Mouse (Mus musculus): ENCODE results near the gene Lce3b. TPM values are rescaled to one million over a fixed set of nuclear protein-coding genes. Genes with fewer than 3 reads are reported as not detected.
A peak's percentile ranks its signal among the peaks of the same experiment; 100 is the strongest.

Lce3b gene
- total RNA-seq (2021) = not detected

DNA sequence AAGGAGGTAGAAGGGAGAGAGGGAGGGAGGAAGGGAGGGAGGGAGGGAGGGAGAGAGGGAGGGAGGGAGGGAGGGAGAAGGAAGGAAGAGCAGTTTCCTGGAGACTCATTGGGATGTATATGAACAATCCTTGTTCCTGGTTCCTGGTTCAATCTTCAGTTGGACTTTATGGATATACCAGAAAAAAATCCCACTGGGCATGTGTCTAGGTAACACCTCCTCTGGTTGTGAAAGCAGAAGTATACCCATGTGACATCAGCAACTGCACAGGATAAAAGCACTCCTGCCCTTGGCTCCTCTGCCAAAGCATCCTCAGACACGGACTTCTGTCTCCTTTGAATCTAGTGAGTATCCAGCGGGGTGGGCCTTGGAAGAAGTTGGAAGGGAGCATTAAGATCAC, at the start of gene Lce3b:
Gene Lce3b, plus strand, starts transcription at position 301 of the 400 bp plus-strand sequence.
- intact Hi-C loops (cut with DNase I) = no loop called here
- DNase-seq (ENCODE audit: extremely low spot score in 1 of 2, low spot score in 2 of 2) = no peak

- DNase-seq (ENCODE audit: extremely low spot score in 1 of 2, low spot score in 2 of 2) = no peak
- intact Hi-C loops (cut with DNase I) = no loop called here
Measured at GRCm38 (mm10) chr3:92894063-92894462, 38.7 kb upstream of the Lce3b start.

DNA sequence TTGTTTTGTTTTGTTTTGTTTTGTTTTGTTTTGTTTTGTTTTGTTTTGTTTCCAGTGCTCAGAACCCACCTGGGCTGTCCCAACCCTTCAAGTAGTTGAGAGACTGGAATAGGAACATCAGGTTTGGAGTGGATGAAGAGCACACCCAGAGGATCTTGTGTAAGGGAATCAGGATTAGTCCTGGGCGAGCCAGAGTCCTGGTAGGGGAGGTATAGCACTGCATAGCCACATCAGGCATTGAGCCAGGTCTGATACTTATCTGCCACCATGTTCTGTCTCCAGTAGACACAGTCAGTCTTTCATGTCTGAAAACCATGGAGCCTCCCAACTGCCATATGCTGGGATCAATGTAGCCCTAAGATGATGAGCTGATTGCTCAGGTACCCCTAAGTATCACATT, 38.3 kb upstream of the Lce3b start:
- DNase-seq (ENCODE audit: extremely low spot score in 1 of 2, low spot score in 2 of 2) = no peak
- intact Hi-C loops (cut with DNase I) = no loop called here

DNA sequence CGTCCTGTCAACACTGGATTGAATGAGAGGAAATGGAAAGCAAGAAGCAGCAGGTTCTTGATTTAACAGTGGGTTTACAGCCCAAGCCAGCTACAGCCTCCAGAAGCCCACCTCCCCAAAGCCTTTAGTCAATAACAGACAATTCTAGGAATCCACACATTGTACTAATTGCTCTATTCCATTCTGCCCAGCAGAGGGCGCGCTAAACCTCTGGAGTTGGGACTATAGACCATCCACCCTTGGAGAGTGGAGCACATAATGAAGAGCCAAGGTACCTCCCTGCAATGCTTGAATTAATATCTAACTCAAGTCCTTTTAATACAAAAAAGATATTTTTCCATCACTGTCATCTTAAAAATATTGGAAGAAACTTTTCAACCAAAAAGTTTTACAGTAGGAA, 29.8 kb upstream of the Lce3b start:
- DNase-seq (ENCODE audit: extremely low spot score in 1 of 2, low spot score in 2 of 2) = peak in 1 of 2 experiments; percentile 28
- intact Hi-C loops (cut with DNase I) = loop anchor here (10.0 kb wide), 1 partner anchor 748 kb away; no protein-coding TSS in a partner anchor

DNA sequence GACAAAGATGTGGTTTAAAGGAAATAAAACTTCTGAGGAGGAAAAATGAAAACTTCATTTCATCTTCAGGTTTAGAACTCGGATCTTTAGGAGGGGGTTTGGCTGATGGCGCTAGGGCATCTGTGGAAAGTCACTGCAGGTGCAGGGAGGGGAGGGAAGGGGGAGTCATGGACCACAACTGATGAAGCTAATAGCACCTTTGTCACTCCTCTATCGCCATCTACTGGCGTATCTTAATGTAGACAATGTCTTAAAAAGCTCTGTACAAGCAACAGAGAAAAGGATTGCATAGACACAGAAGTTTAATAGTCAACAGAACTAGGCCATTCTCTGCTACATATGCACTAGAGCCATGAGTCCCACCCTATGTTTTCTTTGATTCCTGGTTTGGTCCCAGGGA, 29.1 kb upstream of the Lce3b start:
- intact Hi-C loops (cut with DNase I) = loop anchor here (10.0 kb wide), 1 partner anchor 749 kb away; no protein-coding TSS in a partner anchor
- DNase-seq (ENCODE audit: extremely low spot score in 1 of 2, low spot score in 2 of 2) = peak in 1 of 2 experiments; percentile 2

GRCm38 (mm10) chr3:92905182-92905581, 27.6 kb upstream of the Lce3b start:
- intact Hi-C loops (cut with DNase I) = loop anchor here (5.0 to 10.0 kb wide), 2 partner anchors 127 to 750 kb away; no protein-coding TSS in a partner anchor
- no peak for DNase-seq (ENCODE audit: extremely low spot score in 1 of 2, low spot score in 2 of 2)

GRCm38 (mm10) chr3:92907571-92907970, 25.2 kb upstream of the Lce3b start:
- DNase-seq (ENCODE audit: extremely low spot score in 1 of 2, low spot score in 2 of 2) = peak; percentile 2 to 25
- intact Hi-C loops (cut with DNase I) = loop anchor here (5.0 to 10.0 kb wide), 2 partner anchors 125 to 753 kb away; no protein-coding TSS in a partner anchor

DNA sequence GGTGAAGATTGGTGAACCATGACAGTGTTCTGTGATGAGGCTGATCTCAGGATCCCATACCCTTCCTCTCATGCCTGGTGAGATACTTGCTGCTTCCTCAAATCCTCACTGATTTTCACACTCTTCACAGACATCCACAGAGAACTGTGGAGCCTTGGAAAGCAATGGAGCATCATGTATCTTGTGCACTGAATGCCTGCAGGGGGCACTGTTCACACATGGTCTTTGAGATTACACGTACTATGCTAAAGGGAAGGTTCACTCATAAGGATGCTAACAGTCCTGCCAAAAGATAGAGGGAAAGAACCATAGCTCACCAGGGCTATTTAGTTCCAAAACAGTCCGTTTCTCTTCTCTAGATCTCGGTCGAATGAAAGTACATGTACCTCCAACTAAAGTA, 12.4 kb upstream of the Lce3b start:
- intact Hi-C loops (cut with DNase I) = no loop called here
- no peak for DNase-seq (ENCODE audit: extremely low spot score in 1 of 2, low spot score in 2 of 2)

DNA sequence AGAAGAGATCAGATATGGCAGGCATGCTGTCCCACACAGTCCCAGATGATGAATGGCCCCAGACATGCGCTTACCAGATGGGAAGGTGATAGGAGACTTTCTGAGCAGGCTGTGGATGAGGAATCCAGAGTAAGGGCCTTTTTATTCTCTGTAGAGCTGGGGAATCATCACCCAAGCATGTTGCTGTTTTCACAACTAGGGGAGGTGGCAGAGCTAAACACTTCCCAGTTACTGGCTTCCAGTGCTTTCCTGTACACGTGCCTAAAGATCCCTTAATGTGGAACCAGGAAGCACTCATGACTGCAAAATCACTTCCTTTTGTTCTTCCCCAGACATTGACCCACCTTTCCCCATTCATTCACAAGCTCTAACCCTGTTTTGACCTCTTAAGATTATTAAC, 6.6 kb upstream of the Lce3b start, which contains the start of gene Lce3a:
Gene Lce3a, minus strand, starts transcription at position 101 of the 400 bp plus-strand sequence.
- DNase-seq (ENCODE audit: extremely low spot score in 1 of 2, low spot score in 2 of 2) = no peak
- intact Hi-C loops (cut with DNase I) = no loop called here

GRCm38 (mm10) chr3:92944186-92944585, 11.4 kb downstream of the Lce3b start, which contains the start of gene Lce3c:
Gene Lce3c (plus strand): TSS chr3:92944486.
- intact Hi-C loops (cut with DNase I) = no loop called here
- DNase-seq (ENCODE audit: extremely low spot score in 1 of 2, low spot score in 2 of 2) = no peak

DNA sequence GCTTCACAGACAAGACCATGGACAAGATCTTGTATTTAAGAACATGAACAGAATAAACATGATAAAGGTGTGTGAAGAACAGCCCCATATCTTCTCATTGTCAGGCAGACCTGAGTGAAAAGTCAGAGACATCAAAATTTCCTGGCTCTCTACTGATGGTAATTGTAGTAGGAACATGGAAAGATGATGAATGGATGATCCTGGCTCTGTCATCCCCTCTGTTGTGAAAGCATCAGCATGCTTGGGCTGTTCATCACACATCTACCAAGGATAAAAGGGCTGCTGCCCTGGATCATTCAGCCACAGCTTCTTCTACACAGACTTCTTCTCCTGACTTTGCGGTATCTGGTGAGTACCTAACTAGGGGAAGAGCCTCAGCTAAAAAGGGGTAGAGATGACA, 24.3 kb downstream of the Lce3b start, which contains the start of gene Lce3d:
Gene Lce3d, plus strand, starts transcription at position 301 of the 400 bp plus-strand sequence.
- intact Hi-C loops (cut with DNase I) = no loop called here

GRCm38 (mm10) chr3:92966761-92967160, 34.0 kb downstream of the Lce3b start, which contains the start of gene Lce3e:
Gene Lce3e (plus strand): TSS chr3:92967061.
- DNase-seq (ENCODE audit: extremely low spot score in 1 of 2, low spot score in 2 of 2) = no peak
- intact Hi-C loops (cut with DNase I) = no loop called here

More for the DNA sequence above, 24.3 kb downstream of the Lce3b start, which contains the start of gene Lce3d:
- no peak for DNase-seq (ENCODE audit: extremely low spot score in 1 of 2, low spot score in 2 of 2)

GRCm38 (mm10) chr3:92978484-92978883, 45.7 kb downstream of the Lce3b start:
- intact Hi-C loops (cut with DNase I) = no loop called here
- DNase-seq (ENCODE audit: extremely low spot score in 1 of 2, low spot score in 2 of 2) = no peak

Other genes with a start within 250 kb of the Lce3b start
- gene Lce1d, start 245.8 kb upstream of the Lce3b start, total RNA-seq (2021) = not detected
- not detected for gene Lce1e, start 223.9 kb upstream of the Lce3b start, total RNA-seq (2021)
- gene Lce1f, start 212.6 kb upstream of the Lce3b start, total RNA-seq (2021) = not detected
- gene Gm38119, start 193.9 kb upstream of the Lce3b start, total RNA-seq (2021) = not detected
- gene Lce1g, start 180.6 kb upstream of the Lce3b start, total RNA-seq (2021) = not detected
- not detected for gene Lce1h, start 167.9 kb upstream of the Lce3b start, total RNA-seq (2021)
- not detected for gene Lce1i, start 154.1 kb upstream of the Lce3b start, total RNA-seq (2021)
- gene Lce1j, start 142.5 kb upstream of the Lce3b start, total RNA-seq (2021) = not detected
- not detected for gene Lce1k, start 125.1 kb upstream of the Lce3b start, total RNA-seq (2021)
- gene Kprp, start 105.7 kb upstream of the Lce3b start, total RNA-seq (2021) = not detected
- not detected for gene Lce1l, start 81.7 kb upstream of the Lce3b start, total RNA-seq (2021)
- not detected for gene 2310050C09Rik, start 62.8 kb upstream of the Lce3b start, total RNA-seq (2021)
- not detected for gene Lce3a, start 6.7 kb upstream of the Lce3b start, total RNA-seq (2021)
- gene Lce3c, start 11.5 kb downstream of the Lce3b start, total RNA-seq (2021) = not detected
- not detected for gene Lce3d, start 24.4 kb downstream of the Lce3b start, total RNA-seq (2021)
- not detected for gene Lce3e, start 34.1 kb downstream of the Lce3b start, total RNA-seq (2021)
- not detected for gene Lce3f, start 59.2 kb downstream of the Lce3b start, total RNA-seq (2021)
- not detected for gene Crct1, start 82.7 kb downstream of the Lce3b start, total RNA-seq (2021)
- gene Lce1m, start 86.1 kb downstream of the Lce3b start, total RNA-seq (2021) = not detected
- gene Gm4858, start 135.8 kb downstream of the Lce3b start, total RNA-seq (2021) = not detected
- not detected for gene Crnn, start 211.8 kb downstream of the Lce3b start, total RNA-seq (2021)